Mouse (Mus musculus) adrenal gland, postnatal 10 days (tissue): Measurements from ENCODE around the gene Tex33. TPM values are rescaled to one million over a fixed set of nuclear protein-coding genes. Genes with fewer than 3 reads are reported as not detected.
"Not testable (repeated sequence)": the region's sequence is repeated elsewhere in the genome, so short reads cannot be mapped to it uniquely, and the experiment has no call there.

Experiments used
- DNase-seq: peaks from one replicate; pipeline ENCODE4 v3.0.0; 2021; ENCODE audit warnings: mixed read lengths
- total RNA-seq, 2 experiments: library from RNA; stranded (reverse); gene quantifications; 2 replicates each; pipeline ENCODE4 v1.2.3; 2021

Gene Tex33
- total RNA-seq, 2 experiments from 2014 or later: not detected

DNA sequence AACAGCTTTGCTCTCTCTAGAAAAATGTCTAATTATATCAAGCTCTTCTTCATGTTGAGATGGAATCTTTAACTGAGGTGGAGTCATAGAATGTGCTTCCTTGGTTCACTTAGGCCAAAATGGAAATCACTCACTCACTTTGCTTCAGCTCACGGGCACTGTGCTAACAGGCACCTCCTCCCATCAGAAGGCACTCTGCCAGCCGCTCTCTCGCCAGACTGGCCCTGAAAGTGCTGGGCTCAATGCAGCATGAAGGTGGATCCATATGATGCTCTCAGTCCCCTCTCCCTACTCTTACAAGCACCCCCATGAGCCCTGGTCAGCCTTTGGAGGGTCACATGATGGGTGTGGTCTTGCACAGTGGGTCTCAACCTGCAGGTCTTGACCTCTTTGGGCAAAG is 21.5 kb downstream of the Tex33 start:
- DNase-seq: peak; percentile 75

DNA sequence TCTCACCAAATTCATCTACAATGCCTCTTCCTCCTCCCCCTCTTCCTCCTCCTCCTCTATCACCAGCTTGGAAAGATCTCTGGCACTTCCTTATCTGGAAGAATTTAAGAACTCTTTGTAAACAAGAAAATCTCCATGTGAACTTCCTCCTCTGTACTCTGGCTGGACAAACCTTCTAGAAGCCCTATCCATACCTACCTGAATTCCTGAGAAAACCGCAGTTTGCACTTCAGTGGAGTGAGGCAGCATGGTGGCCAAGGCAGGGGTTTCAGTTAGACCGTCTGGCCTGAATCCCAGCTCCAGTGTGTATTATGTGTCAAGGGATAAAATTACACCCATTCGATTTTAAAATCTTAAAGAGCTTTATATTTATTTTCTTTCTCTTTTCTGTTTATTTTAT is 22.9 kb downstream of the Tex33 start:
- DNase-seq: no peak

DNA sequence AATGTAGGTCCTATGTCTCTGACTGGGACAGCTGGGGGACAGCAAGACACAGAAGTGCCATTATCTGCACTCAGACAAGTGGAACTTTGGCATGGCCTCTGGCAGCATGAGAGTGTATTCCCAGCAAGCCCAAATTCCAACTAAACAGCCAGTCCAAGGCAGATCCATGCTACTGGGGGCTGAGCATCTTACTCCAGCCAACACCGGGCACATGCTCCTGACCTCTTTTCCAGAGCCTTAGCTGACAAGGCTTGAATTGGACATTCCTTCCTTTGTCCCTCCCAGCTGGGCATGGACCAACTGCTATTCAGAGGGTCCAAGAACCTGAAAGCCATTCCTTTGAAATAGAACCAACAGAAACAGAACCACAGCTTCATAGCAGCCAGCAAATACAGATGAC is 26.1 kb downstream of the Tex33 start:
- DNase-seq: no peak

DNA sequence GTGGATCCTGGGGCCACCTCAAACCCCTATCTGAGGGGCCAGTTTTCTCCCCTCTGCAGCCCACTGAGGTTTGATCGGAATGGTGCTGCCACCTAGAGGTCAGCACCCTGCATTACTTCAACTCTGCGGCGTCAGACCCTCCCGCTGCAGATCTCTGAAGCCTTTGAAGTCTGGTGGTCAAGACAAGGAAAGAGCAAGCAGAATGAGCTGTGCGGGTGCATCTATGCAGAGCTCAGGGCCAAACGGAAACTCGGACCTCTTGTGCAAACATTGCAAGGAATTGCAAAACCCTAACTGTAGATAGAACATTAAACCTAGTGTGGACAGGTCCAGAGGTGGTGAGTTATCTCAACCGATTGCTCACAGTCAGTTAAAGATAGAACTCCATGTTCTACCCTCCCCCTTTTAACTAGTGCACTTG is 26.8 kb downstream of the Tex33 start:
- DNase-seq: peak; percentile 70

DNA sequence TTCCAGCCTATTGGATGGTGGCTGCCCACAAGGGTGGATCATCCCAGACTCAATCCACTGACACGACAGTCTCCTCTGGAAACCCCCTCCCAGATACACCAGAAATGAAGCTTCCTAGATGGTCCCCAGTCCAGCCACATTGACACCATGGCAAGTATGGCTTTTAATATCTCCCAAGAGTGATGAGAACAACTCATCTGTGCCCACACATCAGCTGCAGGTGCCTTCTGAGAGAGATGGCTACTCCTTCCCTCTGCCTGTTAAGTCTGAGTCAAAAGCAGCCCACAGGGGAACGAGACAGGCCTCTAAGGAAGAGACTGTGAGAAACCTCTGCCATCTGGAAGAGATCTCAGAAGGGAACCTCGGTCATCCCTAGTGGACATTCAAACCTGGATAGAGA is 27.9 kb downstream of the Tex33 start:
- no peak for DNase-seq

DNA sequence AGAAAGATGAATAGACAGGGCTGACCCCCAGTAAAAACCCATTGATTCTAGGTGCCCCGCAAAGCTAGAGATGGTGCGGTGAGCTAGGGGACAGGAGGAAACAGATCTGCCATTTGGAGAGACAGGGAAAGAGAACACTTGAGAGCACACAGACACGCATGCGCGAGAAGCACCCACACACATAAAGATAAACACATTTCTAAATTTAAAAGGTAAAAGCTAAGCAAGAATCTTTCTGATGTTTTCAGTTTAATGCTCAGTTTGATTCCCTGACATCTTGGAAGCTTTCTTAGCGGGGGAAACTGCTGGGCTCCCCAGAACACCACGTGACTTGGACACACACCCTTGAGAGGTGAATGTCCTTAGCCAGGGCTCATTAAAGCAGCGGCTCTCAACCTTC is 28.8 kb downstream of the Tex33 start:
- no peak for DNase-seq

DNA sequence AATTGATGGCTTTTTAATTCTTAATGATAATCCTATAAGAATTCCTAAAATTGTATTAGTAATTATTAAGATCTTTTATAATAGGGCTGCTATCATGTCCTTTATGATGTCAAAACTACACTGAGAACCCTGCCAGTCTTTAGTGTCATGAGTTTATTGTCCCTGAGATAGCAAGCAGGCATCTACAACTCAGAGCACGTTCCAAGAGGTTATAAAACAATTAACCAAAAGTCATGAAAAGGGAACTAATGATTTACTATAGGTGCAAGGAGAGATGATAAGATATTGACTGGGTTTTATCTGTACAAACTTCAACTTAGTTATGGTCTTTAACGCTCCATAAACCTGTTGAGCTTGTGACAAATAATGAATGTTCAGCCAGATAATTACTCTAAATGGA is 29.8 kb downstream of the Tex33 start:
- no peak for DNase-seq

DNA sequence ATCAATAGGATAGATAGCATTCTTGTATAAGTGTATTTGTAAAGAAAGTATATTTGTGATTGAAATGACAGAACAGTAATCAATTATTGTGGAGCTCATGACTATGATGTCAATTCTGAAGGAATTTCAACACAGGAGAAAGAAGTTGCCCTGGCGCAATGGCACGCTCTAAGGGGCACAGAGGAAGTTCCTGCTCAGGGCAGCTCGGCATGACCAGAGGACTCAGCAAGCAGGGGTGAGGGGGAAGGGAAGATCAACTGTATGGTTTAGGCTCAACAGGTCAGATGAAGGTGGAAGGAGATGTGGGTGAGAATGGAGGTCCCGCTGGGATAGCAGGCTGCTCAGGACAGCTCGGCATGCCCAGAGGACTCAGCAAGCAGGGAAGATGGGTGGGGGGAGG is 40.2 kb downstream of the Tex33 start:
- DNase-seq: no peak

DNA sequence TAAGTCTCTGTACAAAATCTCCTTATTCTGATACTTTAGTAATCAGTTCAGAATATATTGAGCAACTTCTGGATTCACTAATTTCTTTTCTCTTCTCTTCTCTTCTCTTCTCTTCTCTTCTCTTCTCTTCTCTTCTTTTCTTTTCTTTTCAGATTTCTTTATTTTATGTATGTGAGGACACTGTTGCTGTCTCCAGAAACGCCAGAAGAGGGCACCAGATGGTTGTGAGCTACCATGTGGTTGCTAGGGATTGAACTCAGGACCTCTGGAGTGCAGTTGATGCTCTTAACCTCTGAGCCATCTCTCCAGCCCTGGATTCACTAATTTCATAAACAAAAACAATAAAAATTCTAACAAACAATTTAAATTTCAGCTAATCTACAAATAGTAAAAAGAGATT is 40.8 kb downstream of the Tex33 start:
- peak; percentile 74 for DNase-seq

DNA sequence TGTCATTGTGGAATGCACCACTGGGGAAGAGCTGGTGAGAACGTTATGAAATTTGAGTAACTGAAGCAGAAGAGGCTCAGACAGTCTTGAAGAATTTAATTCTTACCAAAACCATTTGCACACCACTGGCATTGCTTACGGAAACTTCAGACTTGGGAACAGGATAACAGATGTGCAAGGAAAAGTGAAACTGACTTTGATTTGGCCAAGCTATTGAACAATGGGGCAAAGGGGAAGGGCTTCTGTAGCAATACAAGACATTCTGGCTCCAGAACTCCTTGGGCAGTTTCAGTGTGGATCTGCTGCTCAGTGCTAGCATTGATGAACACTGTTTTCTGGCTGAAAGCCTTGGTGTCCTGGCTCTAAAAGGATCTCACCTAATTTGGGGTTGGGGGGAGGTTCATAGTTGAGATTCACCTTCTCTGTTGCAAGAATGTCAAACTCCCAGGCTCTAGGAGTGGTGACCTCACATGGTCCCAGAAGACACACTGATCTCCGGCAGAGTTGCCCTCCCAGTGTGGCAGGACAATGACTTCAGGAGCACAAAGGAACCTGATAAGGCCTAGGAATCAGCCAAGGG is 44.0 kb downstream of the Tex33 start:
- DNase-seq: no peak

DNA sequence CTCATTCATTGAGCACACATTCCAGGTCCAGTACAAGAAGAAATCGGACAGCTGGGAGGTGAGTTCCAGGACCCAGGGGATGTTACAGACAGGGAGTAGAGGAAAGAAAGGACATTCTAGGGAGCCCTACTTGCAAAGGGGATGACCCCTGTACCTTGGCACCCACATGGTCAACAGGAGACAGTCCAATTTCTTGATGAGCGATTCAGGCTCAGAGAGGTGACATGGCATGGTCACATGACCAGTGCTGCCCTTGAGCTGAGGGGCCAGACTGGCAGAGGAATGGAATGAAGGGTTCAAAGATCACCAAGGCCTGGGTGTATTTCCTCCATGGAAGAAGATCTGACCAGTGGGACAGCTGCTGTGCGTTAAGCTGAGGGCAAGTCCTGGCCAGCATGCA is 51.1 kb downstream of the Tex33 start:
- DNase-seq: no peak

DNA sequence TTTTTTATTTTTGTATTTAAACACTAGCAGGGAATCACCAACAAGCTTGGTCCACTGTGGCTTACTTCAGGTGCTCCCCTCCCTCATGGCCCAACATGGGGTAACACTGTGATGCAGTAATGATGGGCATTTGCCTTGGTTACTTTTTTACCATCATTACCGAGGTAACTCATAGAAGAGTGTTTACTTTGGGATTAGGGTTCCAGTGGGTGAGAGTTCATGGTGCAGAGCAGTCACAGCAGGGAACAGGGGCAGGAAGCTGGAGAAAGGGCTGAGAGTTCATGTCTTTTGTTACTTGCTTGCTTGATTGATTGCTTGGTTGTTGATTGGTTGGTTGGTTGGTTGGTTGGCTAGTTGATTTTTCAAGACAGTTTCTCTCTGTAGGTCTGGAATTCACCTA is 52.0 kb downstream of the Tex33 start:
- no peak for DNase-seq

DNA sequence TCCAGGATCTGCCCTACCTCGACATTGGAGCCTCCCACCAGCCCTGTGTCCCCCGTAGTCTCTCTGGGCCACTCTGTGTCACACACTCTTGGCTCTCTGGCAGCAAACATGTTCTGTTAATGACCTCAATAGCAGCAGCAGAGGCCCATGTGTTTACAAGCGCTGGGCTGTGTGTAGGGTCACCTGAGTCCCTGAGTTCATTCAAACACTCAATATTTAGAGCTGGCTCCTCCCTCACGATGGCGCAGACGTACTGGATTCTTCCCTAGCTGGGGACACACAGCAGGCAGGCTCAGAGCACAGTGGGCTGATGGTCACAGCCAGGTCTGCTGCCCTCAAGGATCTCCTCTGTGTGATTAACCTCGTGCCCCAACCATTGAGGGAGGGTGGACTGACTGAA is 54.8 kb downstream of the Tex33 start:
- DNase-seq: not testable (repeated sequence)

DNA sequence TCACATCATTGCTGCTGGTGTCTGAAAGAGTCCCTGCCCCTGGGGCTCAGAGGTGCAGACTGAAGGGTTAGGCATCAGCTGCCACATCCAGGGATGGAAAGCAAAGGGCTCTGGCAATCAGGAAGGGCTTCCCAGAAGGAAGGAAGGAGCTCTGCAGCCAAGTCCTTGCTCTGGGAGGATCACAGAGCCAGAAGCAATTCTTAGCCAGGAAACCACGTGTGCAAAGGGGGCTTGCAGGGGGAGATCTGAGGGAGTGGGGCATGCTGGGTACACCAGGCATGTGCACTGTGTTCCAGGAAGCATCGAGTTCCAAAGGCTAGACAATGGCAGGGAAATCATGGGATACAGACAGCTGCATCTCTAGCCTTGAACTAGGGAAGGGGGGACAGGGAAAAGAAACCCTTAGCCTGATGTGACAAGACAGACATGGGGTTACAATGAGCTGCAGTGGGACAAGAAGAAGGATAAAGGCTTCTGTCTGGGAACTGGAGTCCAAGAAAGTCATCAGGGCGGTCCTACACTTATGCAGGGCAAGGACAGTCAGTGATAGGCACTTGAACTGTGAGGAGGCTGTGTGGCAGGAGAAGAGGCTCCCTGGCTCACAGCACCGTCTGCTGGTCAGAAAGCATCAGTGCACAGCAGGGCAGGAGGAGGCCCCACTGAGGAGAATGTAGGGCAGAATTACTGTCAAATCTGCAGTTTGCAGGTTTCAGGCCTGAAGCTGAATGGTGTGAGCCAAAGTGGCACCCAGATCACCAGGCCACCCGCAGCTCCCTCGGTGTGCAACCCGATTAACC is 55.9 kb downstream of the Tex33 start:
- DNase-seq: peak; percentile 76

DNA sequence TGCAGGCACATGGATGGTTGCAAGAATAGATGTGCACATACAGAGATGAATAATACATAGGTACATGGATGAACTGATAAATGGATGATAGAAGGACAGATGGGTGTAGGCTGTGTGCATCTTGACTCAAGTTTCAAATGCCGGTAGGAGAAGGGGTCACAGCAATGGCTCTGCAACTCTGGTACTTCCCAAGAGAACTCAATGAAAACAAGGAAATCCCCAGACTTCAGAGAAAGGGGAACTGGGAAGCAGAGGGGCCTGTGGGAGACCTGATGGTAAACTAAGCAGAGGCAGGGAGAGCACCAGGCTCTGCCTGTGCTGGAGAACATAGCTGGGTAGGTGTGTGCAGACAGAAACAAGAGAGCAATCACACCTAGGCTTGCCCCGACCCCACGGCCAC is 61.3 kb downstream of the Tex33 start:
- no peak for DNase-seq

DNA sequence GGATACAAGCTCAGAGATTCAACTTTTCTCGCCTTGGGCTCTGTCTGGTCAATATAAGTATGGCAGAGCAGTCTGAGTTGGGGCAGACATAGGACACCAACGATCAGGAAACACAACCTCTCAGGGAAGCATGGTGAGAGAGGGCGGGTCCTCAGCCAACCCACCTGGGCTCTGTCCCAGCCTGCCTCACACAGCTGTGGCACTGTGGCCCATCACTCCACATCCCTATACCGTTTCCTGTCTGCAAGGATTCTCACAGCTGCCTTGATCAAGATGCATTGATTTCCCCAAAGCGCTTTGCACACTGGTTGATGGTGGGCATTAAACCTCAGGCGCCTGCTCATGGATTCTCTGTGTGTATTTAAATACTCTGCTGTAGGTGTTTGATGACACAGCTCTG is 62.7 kb downstream of the Tex33 start:
- DNase-seq: no peak

DNA sequence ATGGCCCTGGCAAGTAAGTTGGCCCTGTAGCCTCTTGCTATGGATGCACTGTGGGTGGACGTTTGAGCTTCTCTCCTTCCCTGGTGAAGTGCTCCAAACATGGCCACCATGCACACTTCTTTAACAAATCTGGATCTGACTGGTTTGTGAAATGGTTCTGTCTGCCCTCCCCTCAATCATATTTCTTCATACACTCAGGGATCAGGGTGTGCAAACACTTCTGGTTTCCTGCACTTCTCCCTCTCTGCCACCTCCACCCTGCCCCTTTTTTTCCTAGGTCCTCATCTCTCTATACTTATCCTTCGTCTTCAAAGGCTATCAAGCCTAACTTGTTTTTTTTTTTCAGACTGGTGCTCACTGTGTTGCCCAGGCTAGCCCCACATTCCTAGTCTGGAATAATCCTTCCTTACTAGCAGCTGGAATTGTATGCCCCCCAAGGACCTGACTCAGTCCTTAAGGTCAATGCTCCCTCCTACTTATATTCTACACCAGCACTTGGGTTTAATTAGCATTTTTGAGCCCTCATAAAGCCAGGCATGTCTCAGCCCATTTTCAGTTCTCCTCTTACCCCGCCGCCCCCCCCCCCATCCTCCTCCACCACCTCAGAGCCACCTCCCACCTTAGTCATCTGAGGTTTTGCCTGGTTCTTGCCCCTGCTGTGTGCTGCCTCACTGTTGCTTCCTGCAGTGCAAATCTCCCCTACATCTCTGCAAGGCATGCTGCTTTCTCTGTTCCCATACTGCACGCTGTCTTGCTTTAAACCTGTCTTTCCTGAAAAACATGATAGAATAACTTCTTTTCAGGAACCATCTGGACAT is 64.0 kb downstream of the Tex33 start:
- DNase-seq: no peak

DNA sequence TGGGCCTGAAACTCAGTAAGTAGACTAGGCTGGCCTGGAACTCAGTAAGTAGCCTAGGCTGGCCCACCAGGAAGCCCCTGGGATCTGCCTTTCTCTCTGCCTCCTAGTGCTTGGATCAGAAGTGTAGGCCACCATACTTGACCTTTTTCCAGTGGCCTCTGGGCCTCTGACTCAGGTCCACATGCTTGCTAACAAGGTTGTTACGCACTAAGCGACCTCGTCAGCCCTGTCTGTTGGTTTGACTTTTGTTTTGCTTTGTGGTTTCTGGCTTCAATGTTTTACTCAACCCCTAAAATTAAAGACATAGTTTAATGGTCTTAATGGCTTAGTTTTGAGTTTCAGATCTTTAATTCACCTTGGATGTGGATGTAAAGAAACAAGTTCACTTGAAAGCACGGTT is 65.0 kb downstream of the Tex33 start:
- peak; percentile 29 for DNase-seq

DNA sequence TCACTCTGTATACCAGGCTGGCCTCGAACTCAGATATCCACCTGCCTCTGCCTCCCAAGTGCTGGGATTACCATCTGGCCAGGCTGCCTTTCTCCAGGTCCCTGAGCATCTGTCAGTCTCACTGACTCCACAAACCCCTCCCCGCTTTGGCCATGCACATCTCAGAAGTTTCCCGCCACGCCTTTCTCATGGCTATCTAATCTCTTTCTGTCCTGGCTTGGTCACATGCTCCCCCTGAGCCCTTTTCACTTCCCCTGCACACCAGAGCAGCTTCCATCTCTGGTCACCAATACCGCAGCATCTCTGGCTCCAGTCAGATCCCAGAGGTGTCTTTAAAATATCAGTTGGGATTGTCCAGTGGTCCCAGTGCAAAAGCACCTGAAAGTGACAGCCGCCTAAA is 65.7 kb downstream of the Tex33 start:
- DNase-seq: not testable (repeated sequence)

DNA sequence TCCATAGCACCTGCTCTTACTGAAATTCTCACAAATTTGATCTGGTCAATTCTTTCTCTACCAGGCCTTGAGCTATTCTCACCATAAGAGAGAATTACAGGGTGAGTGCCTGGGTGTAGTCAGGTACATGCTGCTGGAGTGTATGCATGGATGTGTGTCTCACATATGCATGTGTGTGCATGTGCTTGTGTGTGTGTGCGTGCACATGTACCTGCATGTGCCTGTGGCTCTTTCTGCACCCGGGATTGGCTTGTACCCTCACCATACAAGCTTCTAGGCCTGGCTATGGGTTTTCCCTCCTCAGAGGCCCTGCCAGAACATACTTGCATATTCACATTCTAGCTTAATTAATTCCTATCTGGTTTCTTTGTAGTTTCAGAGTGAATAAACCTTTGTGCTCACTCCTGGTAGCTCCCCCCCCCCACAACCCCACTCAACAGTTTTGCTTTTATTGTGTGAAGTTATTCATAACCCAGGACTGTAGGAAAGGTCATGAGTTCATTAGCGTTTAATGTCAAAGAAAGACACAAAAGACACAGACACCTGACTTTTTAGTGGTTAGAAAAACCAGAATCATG is 67.1 kb downstream of the Tex33 start:
- no peak for DNase-seq
